Mouse (Mus musculus) limb, embryonic 11.5 days (tissue): ENCODE data around the gene Rpusd3. TPM values are rescaled to one million over a fixed set of nuclear protein-coding genes. Genes with fewer than 3 reads are reported as not detected.
A peak's percentile ranks its signal among the peaks of the same experiment; 100 is the strongest.

Experiments
- ATAC-seq: fragments of 200-750 bp; cut with Nextera tagmentation; 2 replicates; pipeline ENCODE4 v1.8.0; 2017; ENCODE audit warnings: low read depth; ENCODE audit not compliant: insufficient number of reproducible peaks, low FRiP score, low TSS enrichment
- DNase-seq: peaks from one replicate; pipeline ENCODE4 v3.0.0-alpha.2; 2015; ENCODE audit warnings: low spot score
- H3K27ac ChIP-seq: fragments of 300-500 bp; sonication (generic); replicated peaks from 2 replicates; pipeline ENCODE4 v1.5.1; 2014; ENCODE audit warnings: low read depth, mild to moderate bottlenecking, low read length
- H3K27me3 ChIP-seq: fragments of 300-500 bp; sonication (generic); 2 replicates; pipeline ENCODE4 v1.6.1; 2014; ENCODE audit warnings: mild to moderate bottlenecking, low read length, mixed read lengths; ENCODE audit not compliant: control insufficient read depth, insufficient read depth
- H3K36me3 ChIP-seq: fragments of 300-500 bp; sonication (generic); 2 replicates; pipeline ENCODE4 v1.6.1; 2014; ENCODE audit warnings: mild to moderate bottlenecking, low read length, moderate library complexity, mixed read lengths; ENCODE audit not compliant: control insufficient read depth, insufficient read depth
- H3K4me1 ChIP-seq: fragments of 300-500 bp; sonication (generic); 2 replicates; pipeline ENCODE4 v1.6.1; 2014; ENCODE audit warnings: low read length, mixed read lengths; ENCODE audit not compliant: control insufficient read depth, insufficient read depth
- H3K4me2 ChIP-seq: fragments of 300-500 bp; sonication (generic); 2 replicates; pipeline ENCODE4 v1.6.1; 2014; ENCODE audit warnings: low read depth, mild to moderate bottlenecking, moderate library complexity; ENCODE audit not compliant: severe bottlenecking
- H3K4me3 ChIP-seq: fragments of 300-500 bp; sonication (generic); 2 replicates; pipeline ENCODE4 v1.5.1; 2014; ENCODE audit warnings: low read depth, low read length
- H3K9ac ChIP-seq: fragments of 300-500 bp; sonication (generic); 2 replicates; pipeline ENCODE4 v1.6.1; 2014; ENCODE audit warnings: mild to moderate bottlenecking, low read length
- H3K9me3 ChIP-seq: fragments of 300-500 bp; sonication (generic); 2 replicates; pipeline ENCODE4 v1.6.1; 2016; ENCODE audit warnings: low read length; ENCODE audit not compliant: control insufficient read depth
- WGBS: fragments of 180-500 bp; shearing (Covaris S2); extraction: QIAGEN DNeasy Blood & Tissue Kit; methylation state at CpG from one replicate; pipeline ENCODE4 v1.1.7; 2014; 5-methylcytosine and 5-hydroxymethylcytosine counted together
- polyA plus RNA-seq: library from polyadenylated mRNA; unstranded; fragments of >200 nt; fragmentation: Nextera tagmentation; extraction: Ambion mirVana; gene quantifications from 2 replicates; pipeline ENCODE4 v1.2.1, GENCODE M21; 2014

Rpusd3 gene
- polyA plus RNA-seq, 1 experiment from 2014 or later: 39.0 TPM

- Histone ChIP-seq H3K4me3 (peak overlapping the region; percentile 100), H3K27ac (peak overlapping the region; percentile 80), H3K4me2 (peak overlapping the region; percentile 96), H3K36me3 (peaks cover 19% of the 10 kb centered on the region; the same call in 1 of the 2 replicates), H3K9ac (peak overlapping the region; percentile 87), H3K9me3 (no peaks in the 10 kb centered on the region; the same call in 1 of the 2 replicates), H3K27me3 (no peaks in the 10 kb centered on the region), H3K4me1 (peaks cover 8% of the 10 kb centered on the region; the same call in 1 of the 2 replicates)
- DNase-seq (no peak), ATAC-seq (no peak)
- 11% methylated on average over 7 of the region's 7 CpGs for WGBS
Observed at GRCm38 (mm10) chr6:113377172-113377495, 42.0 kb downstream of the Rpusd3 start.

GRCm38 (mm10) chr6:113373491-113373890 is 45.6 kb downstream of the Rpusd3 start:
- no peak overlapping the region for H3K27ac ChIP-seq
- WGBS: 91% methylated on average over 4 of the region's 4 CpGs
- no peak overlapping the region for H3K4me2 ChIP-seq
- DNase-seq: no peak
- no peaks in the 10 kb centered on the region for H3K27me3 ChIP-seq
- no peaks in the 10 kb centered on the region for H3K9me3 ChIP-seq
- H3K36me3 ChIP-seq: peaks cover 15% of the 10 kb centered on the region
- no peak for ATAC-seq
- no peaks in the 10 kb centered on the region for H3K4me1 ChIP-seq
- no peak overlapping the region for H3K4me3 ChIP-seq
- no peak overlapping the region for H3K9ac ChIP-seq

- no peaks in the 10 kb centered on the region for H3K9me3 ChIP-seq
Observed at GRCm38 (mm10) chr6:113370194-113370929, 48.8 kb downstream of the Rpusd3 start.

GRCm38 (mm10) chr6:113368577-113368976 is 50.6 kb downstream of the Rpusd3 start:
- no peak overlapping the region for H3K27ac ChIP-seq
- no peaks in the 10 kb centered on the region for H3K27me3 ChIP-seq
- DNase-seq: no peak
- H3K9ac ChIP-seq: no peak overlapping the region
- 90% methylated on average over 5 of the region's 5 CpGs for WGBS
- H3K36me3 ChIP-seq: peaks cover 9% of the 10 kb centered on the region
- H3K4me1 ChIP-seq: no peaks in the 10 kb centered on the region
- no peak overlapping the region for H3K4me2 ChIP-seq
- no peak overlapping the region for H3K4me3 ChIP-seq
- H3K9me3 ChIP-seq: no peaks in the 10 kb centered on the region
- no peak for ATAC-seq

More at GRCm38 (mm10) chr6:113370194-113370929, 48.8 kb downstream of the Rpusd3 start:
- Histone ChIP-seq H3K4me3 (no peak overlapping the region), H3K27me3 (no peaks in the 10 kb centered on the region), H3K27ac (no peak overlapping the region), H3K9ac (no peak overlapping the region), H3K4me2 (no peak overlapping the region), H3K4me1 (no peaks in the 10 kb centered on the region), H3K36me3 (peaks cover 12% of the 10 kb centered on the region)
- WGBS: 91% methylated on average over 20 of the region's 20 CpGs
- no peak for ATAC-seq
- DNase-seq: no peak

- Histone ChIP-seq H3K36me3 (peaks cover 9% of the 10 kb centered on the region), H3K27me3 (no peaks in the 10 kb centered on the region), H3K4me1 (no peaks in the 10 kb centered on the region), H3K27ac (no peak overlapping the region), H3K4me2 (no peak overlapping the region), H3K9ac (no peak overlapping the region), H3K4me3 (no peak overlapping the region), H3K9me3 (no peaks in the 10 kb centered on the region)
- ATAC-seq (no peak), DNase-seq (no peak)
- 92% methylated on average over 7 of the region's 7 CpGs for WGBS
Observed at GRCm38 (mm10) chr6:113368124-113368523, 51.0 kb downstream of the Rpusd3 start.

GRCm38 (mm10) chr6:113367574-113367973 is 51.6 kb downstream of the Rpusd3 start:
- Histone ChIP-seq H3K36me3 (peaks cover 9% of the 10 kb centered on the region), H3K9me3 (no peaks in the 10 kb centered on the region), H3K4me2 (no peak overlapping the region), H3K4me3 (no peak overlapping the region), H3K4me1 (no peaks in the 10 kb centered on the region), H3K9ac (no peak overlapping the region), H3K27me3 (no peaks in the 10 kb centered on the region), H3K27ac (no peak overlapping the region)
- no peak for DNase-seq
- no peak for ATAC-seq
- WGBS: 90% methylated on average over 1 of the region's 1 CpGs

- no peak overlapping the region for H3K27ac ChIP-seq
- DNase-seq: no peak
- no peak overlapping the region for H3K9ac ChIP-seq
- no peak for ATAC-seq
- H3K4me1 ChIP-seq: no peaks in the 10 kb centered on the region
- peaks cover 6% of the 10 kb centered on the region for H3K36me3 ChIP-seq
- H3K27me3 ChIP-seq: no peaks in the 10 kb centered on the region
- no peak overlapping the region for H3K4me3 ChIP-seq
- no peak overlapping the region for H3K4me2 ChIP-seq
- no peaks in the 10 kb centered on the region for H3K9me3 ChIP-seq
- WGBS: 90% methylated on average over 6 of the region's 6 CpGs
Observed at GRCm38 (mm10) chr6:113366639-113367038, 52.5 kb downstream of the Rpusd3 start.
